Mouse (Mus musculus) neural tube, embryonic 12.5 days (tissue): ENCODE measurements at regions not wholly inside any gene's neighbourhood (a gene's known extent, or its start where the extent isn't known, plus 50 kb on each side); places are given as distances from the start of the nearest gene placed in this dataset.

Source experiments
- ATAC-seq: fragments of 200-750 bp; cut with Nextera tagmentation; 2 replicates; pipeline ENCODE4 v1.8.0; 2017; ENCODE audit warnings: low read depth, mild to moderate bottlenecking, moderate TSS enrichment, moderate library complexity; ENCODE audit not compliant: low FRiP score
- H3K27ac ChIP-seq: fragments of 300-500 bp; sonication (generic); 2 replicates; pipeline ENCODE4 v1.5.1; 2016
- H3K27me3 ChIP-seq: fragments of 300-500 bp; sonication (generic); replicated peaks from 2 replicates; pipeline ENCODE4 v1.6.1; 2016; ENCODE audit warnings: mild to moderate bottlenecking
- H3K36me3 ChIP-seq: fragments of 300-500 bp; sonication (generic); 2 replicates; pipeline ENCODE4 v1.6.1; 2016; ENCODE audit warnings: mild to moderate bottlenecking
- H3K4me1 ChIP-seq: fragments of 300-500 bp; sonication (generic); 2 replicates; pipeline ENCODE4 v1.6.1; 2016
- H3K4me2 ChIP-seq: fragments of 300-500 bp; sonication (generic); replicated peaks from 2 replicates; pipeline ENCODE4 v1.6.1; 2016; ENCODE audit warnings: mild to moderate bottlenecking
- H3K4me3 ChIP-seq: fragments of 300-500 bp; sonication (generic); 2 replicates; pipeline ENCODE4 v1.5.1; 2016
- H3K9ac ChIP-seq: fragments of 300-500 bp; sonication (generic); 2 replicates; pipeline ENCODE4 v1.6.1; 2016; ENCODE audit warnings: mild to moderate bottlenecking
- H3K9me3 ChIP-seq: fragments of 300-500 bp; sonication (generic); 2 replicates; pipeline ENCODE4 v1.6.1; 2016; ENCODE audit warnings: mild to moderate bottlenecking
- WGBS: fragments of 180-500 bp; shearing (Covaris S2); methylation state at CpG from one replicate; pipeline ENCODE4 v1.1.7; 2016; 5-methylcytosine and 5-hydroxymethylcytosine counted together

- WGBS, result 27% methylated on average over 1 of the region's 1 CpGs
- Histone ChIP-seq H3K9ac (no peak overlapping the region), H3K4me1 (no peaks in the 10 kb centered on the region), H3K36me3 (no peaks in the 10 kb centered on the region), H3K27ac (no peak overlapping the region), H3K4me2 (no peak overlapping the region), H3K4me3 (no peak overlapping the region), H3K9me3 (no peaks in the 10 kb centered on the region), H3K27me3 (no peaks in the 10 kb centered on the region)
- no peak for ATAC-seq
Measured at GRCm38 (mm10) chr6:4445906-4446305, 58.7 kb upstream of the Col1a2 start.

GRCm38 (mm10) chr6:4451227-4451626 is 53.4 kb upstream of the Col1a2 start:
- no peak overlapping the region for H3K4me3 ChIP-seq
- no peaks in the 10 kb centered on the region for H3K9me3 ChIP-seq
- H3K4me1 ChIP-seq, result peaks cover 4% of the 10 kb centered on the region; the same call in 1 of the 2 replicates
- H3K4me2 ChIP-seq, result no peak overlapping the region
- no peak for ATAC-seq
- no peaks in the 10 kb centered on the region for H3K27me3 ChIP-seq
- WGBS, result 94% methylated on average over 2 of the region's 2 CpGs
- H3K9ac ChIP-seq, result no peak overlapping the region
- H3K36me3 ChIP-seq, result no peaks in the 10 kb centered on the region
- no peak overlapping the region for H3K27ac ChIP-seq
